Mouse (Mus musculus) A20 (cell line): Measurements from ENCODE around the gene Rubcnl.
A peak's percentile ranks its signal among the peaks of the same experiment; 100 is the strongest.

Experiments
- DNase-seq: peaks from one replicate; pipeline ENCODE4 v3.0.0-alpha.2; 2011; ENCODE audit warnings: low read depth, low spot score

Rubcnl gene

GRCm38 (mm10) chr14:75015856-75016714 lies at the start of gene Rubcnl:
Gene Rubcnl, plus strand, starts transcription at chr14:75016027.
- peak; percentile 88 for DNase-seq

- no peak for DNase-seq
Observed at GRCm38 (mm10) chr14:74972216-74972615, 43.6 kb upstream of the Rubcnl start.

- no peak for DNase-seq
Observed at GRCm38 (mm10) chr14:74972687-74973086, 43.1 kb upstream of the Rubcnl start.

- no peak for DNase-seq
Observed at GRCm38 (mm10) chr14:74974136-74974651, 41.6 kb upstream of the Rubcnl start.

- DNase-seq: no peak
Observed at GRCm38 (mm10) chr14:74976972-74977371, 38.9 kb upstream of the Rubcnl start.

- no peak for DNase-seq
Observed at GRCm38 (mm10) chr14:74981016-74981415, 34.8 kb upstream of the Rubcnl start.

- no peak for DNase-seq
Observed at GRCm38 (mm10) chr14:74983079-74983478, 32.7 kb upstream of the Rubcnl start.

- DNase-seq: no peak
Observed at GRCm38 (mm10) chr14:74984817-74985391, 30.9 kb upstream of the Rubcnl start.

- DNase-seq: no peak
Observed at GRCm38 (mm10) chr14:74985658-74986057, 30.2 kb upstream of the Rubcnl start.

- DNase-seq: no peak
Observed at GRCm38 (mm10) chr14:74986527-74986926, 29.3 kb upstream of the Rubcnl start.

- peak; percentile 15 for DNase-seq
Observed at GRCm38 (mm10) chr14:74989322-74989721, 26.5 kb upstream of the Rubcnl start.

GRCm38 (mm10) chr14:74989909-74990308 lies 25.9 kb upstream of the Rubcnl start:
- DNase-seq: no peak

- peak; percentile 76 for DNase-seq
Observed at GRCm38 (mm10) chr14:74990504-74990903, 25.3 kb upstream of the Rubcnl start.

- DNase-seq: no peak
Observed at GRCm38 (mm10) chr14:74996556-74996955, 19.3 kb upstream of the Rubcnl start.

- DNase-seq: no peak
Observed at GRCm38 (mm10) chr14:74997041-74997440, 18.8 kb upstream of the Rubcnl start.

- DNase-seq: no peak
Observed at GRCm38 (mm10) chr14:75001364-75001763, 14.5 kb upstream of the Rubcnl start.

GRCm38 (mm10) chr14:75003356-75003755 lies 12.5 kb upstream of the Rubcnl start:
- no peak for DNase-seq

- peak; percentile 57 for DNase-seq
Observed at GRCm38 (mm10) chr14:75005478-75006199, 10.2 kb upstream of the Rubcnl start.

- DNase-seq: peak; percentile 78
Observed at GRCm38 (mm10) chr14:75010346-75010745, 5.5 kb upstream of the Rubcnl start.

GRCm38 (mm10) chr14:75010986-75011655 lies 4.7 kb upstream of the Rubcnl start:
- DNase-seq: peak; percentile 86

GRCm38 (mm10) chr14:75016715-75017020 lies 841 bp downstream of the Rubcnl start:
- DNase-seq: peak; percentile 89

- peak; percentile 93 for DNase-seq
Observed at GRCm38 (mm10) chr14:75017277-75017676, 1.4 kb downstream of the Rubcnl start.
